Mouse (Mus musculus): ENCODE data around the gene Rbms3.

Rbms3 gene

GRCm38 (mm10) chr9:117252411-117252861 is 377.3 kb downstream of the Rbms3 start:
- no peak for DNase-seq (ENCODE audit: low read depth, low spot score)

GRCm38 (mm10) chr9:117251521-117252368 is 378.0 kb downstream of the Rbms3 start:
- no peak for DNase-seq (ENCODE audit: low read depth, low spot score)

- DNase-seq (ENCODE audit: low read depth, low spot score), result no peak
Measured at GRCm38 (mm10) chr9:117250831-117251165, 378.9 kb downstream of the Rbms3 start.

DNA sequence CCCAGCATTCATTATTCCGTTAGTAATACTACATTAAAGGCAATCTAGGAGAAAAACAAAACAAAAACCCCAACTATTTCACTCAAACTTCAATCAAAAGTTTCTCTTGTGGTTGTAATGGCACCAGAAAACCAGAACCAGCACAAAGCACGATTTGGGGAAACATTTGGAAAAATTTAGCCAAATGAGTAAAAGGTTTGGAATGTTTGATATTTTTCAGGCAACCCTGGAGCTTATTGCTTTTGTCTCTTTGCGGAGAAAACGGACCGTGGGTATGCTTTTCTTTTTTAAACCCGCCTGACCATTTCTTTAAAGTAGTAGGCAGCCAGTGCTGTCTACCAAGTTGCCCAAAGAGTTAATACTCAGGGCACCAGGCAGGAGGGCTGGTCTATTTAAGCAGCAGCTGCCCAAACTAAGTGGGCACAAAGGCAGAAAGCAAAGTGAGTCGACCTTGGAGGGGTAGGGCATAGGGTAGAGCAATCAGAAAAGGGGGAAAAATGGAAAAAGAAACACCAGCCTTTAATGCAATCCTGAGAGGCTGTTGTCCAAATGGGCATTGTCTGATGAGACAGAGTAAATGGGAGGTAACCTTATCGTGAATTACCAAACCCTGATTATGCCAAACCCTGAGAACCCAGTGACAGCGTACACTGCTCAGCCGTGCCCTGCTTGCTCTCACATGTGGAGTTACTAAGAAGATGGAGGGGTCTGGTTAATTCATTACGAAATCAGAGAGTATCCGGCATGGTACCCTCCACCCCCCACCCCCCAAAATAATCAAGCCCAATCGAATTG is 379.5 kb downstream of the Rbms3 start:
- DNase-seq (ENCODE audit: low read depth, low spot score), result no peak

- no peak for DNase-seq (ENCODE audit: low read depth, low spot score)
Measured at GRCm38 (mm10) chr9:117247311-117247980, 382.3 kb downstream of the Rbms3 start.

DNA sequence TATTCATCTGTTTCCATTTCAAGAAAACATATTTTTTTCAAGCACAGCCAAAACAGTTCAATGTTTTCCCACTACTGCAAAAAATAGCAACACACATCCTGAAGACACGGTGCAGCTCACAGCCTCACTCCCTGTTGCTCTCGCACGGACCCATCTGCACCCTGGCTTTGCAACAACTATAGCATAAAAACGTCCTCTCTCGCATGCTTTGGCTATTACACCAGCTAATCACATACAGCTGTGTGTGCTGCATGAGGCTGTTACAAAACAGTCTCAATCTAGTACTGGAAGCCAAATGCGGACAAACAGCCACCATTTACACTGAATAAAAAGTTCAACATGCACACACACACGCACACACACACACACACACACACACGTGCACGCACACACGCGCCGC is 383.5 kb downstream of the Rbms3 start:
- DNase-seq (ENCODE audit: low read depth, low spot score), result no peak

DNA sequence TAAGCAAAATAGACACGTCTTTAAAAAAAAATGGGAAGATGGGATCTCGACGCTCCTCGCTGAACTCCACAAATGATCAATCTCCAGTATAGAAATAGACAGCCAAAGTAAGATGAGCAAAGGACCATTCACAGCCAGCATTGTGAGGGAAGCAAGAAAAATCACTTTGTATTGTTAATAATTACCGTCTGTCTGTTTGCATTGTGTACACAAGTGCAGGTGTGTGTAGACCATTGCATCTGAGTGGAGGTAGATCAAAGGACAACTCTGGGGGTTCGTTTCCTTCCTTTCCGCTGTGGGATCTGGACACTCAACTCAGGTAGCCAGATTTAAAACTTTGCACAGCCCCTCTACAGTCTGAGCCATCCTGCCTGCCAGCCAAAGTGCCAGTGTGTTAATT is 386.3 kb downstream of the Rbms3 start:
- DNase-seq (ENCODE audit: low read depth, low spot score), result no peak

DNA sequence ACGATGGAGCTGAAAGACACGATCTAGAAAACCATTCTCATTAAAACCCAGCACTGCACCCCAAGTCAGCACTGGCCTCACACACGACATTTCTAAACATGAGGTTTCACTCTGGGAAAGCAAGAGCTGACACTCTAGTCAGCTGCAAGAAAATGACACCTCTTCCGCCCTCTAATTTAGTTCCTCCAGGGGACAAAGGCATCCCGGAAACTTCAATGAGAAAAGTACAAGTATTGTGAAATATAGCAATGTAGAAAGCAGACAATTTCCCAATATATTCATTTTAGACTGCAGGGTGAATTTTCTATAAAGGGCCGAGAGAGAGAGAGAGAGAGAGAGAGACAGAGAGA is 395.0 kb downstream of the Rbms3 start:
- no peak for DNase-seq (ENCODE audit: low read depth, low spot score)

GRCm38 (mm10) chr9:117234065-117234725 is 395.5 kb downstream of the Rbms3 start:
- no peak for DNase-seq (ENCODE audit: low read depth, low spot score)

DNA sequence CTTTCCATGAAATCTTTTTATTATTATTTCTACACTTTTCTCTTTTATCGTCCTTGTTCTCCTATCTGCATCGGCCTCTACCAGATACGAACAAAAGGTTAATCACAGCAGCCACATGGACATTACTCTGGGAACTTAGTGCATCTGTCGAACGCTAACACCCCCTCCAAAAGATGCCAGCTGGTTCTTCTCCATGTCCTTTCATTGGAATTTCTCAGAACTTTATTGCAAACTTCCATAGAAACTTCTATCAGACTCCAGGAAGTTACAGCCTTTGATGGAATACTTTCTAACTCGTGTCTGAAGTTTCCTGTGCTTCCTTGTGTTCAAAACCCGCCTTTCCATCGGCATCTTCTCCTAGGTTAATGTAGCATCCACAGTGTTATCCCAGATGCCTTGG is 407.0 kb downstream of the Rbms3 start:
- DNase-seq (ENCODE audit: low read depth, low spot score), result no peak

DNA sequence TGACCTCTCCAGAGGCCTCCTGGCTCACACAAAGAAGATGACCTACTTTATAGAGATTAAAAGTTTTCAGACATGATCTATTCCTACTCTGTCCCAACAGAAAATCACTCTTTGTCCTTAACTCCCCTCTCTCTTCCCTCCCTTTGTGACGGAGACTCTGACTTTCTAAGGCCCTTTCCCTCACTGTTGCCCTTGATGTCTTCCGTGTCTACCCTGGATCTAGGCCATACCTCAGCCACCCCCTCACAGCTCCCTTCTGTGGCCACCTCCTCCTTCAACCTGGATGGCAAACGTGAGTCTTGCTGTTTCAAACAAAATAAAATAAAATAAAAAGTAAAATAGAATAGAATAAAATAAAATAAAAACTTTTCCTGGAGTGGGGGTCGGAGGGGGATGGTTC is 408.2 kb downstream of the Rbms3 start:
- DNase-seq (ENCODE audit: low read depth, low spot score), result no peak

DNA sequence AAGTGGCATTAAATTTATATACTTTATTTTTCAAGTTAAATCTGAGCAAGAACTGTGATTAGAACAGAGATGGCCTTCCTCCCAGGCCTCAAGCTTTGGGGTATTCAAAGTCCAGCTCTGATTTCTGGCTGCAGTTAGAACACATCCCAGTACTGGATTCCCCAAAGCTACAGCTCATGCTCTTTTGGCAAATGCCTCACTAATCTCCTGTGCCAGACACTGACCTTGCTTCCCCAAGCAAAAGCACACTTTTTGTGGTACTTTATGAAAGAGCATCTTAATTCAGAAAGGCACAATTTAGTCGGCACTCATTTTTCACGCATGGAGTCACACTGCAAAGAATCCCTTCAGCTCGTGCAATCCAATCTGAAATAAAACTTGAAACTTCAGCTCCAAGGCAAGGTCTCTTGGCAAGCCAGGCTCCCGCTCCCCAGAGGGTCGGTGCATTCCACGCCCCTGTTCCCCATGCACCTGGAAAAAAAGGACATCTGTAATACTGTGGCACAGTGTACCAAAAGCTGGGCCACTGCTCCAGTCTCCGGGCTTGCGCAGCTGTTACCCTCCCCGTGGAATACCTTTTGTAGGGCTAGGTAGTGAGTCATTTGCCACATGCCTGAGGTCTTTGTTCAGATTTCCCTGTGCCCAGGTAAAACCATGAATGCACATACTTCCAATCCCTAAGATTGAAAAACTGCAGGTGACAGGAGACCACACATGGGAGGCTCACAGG is 413.5 kb downstream of the Rbms3 start:
- no peak for DNase-seq (ENCODE audit: low read depth, low spot score)

- no peak for DNase-seq (ENCODE audit: low read depth, low spot score)
Measured at GRCm38 (mm10) chr9:117212023-117212422, 417.7 kb downstream of the Rbms3 start.

DNA sequence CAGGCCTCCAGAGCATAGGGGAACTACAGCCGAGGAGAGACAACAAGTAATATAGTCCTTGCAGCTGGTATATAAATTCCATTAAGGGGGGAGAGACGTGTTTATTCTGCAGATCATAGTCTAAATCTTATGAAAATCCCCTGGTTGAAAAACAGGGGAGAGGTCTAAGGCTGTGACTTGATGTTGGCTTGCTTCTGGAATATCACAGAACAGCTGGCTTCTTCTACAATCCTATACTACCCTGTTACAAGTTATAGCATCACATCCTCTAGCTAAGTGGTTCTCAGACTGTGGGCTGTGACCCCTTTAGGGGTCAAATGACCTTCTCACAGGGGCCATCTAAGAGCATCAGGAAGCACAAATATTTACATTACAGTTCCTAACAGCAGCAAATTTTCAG is 419.4 kb downstream of the Rbms3 start:
- no peak for DNase-seq (ENCODE audit: low read depth, low spot score)

DNA sequence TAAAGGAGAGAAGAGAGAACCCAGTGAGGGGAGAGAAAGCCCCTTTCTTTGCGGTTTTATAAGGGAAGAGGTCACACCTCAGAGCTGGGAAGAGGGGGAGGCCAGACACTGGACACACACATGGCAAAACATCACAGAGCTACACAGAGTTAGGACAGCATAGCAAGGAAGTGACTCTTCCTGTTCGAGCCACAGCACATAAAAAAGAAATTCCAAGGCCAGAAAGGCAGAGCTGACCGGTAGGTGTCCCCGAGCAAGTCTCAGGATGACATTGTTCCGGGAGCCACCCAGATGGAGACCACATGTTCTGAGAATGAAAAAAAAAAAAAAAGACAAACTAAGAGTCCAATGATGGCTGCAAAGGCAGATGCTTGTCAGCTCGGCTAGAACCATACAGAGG is 424.3 kb downstream of the Rbms3 start:
- DNase-seq (ENCODE audit: low read depth, low spot score), result no peak

DNA sequence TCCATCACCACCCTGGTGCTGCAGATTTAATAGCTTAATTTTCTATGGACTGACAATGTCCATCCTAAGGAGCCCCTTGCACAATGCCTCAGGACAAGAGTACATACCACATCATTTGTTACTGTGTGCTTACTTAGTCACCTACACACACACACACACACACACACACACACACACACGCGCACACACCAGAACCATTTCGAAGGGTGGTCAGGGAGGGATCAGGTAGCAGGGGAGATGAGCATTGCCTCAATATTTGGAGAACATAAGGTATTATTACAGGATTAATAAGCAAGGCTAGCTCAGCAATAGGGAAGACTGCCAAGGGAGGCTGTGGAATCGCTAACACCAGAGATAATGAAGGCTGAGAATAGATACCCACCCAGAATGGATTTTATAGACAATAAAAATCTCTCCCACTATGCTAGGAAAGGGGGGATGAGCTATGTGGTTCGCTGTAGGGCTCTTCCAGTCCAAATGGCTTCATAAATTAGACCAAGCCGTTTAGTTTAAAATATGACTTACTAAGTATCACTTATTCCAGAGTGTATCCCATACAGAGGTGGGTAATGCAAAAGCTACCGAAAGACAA is 429.6 kb downstream of the Rbms3 start:
- no peak for DNase-seq (ENCODE audit: low read depth, low spot score)

GRCm38 (mm10) chr9:117197531-117197930 is 432.2 kb downstream of the Rbms3 start:
- DNase-seq (ENCODE audit: low read depth, low spot score), result no peak

GRCm38 (mm10) chr9:117192565-117193540 is 436.9 kb downstream of the Rbms3 start:
- DNase-seq (ENCODE audit: low read depth, low spot score), result no peak

- no peak for DNase-seq (ENCODE audit: low read depth, low spot score)
Measured at GRCm38 (mm10) chr9:117192093-117192492, 437.6 kb downstream of the Rbms3 start.

GRCm38 (mm10) chr9:117188406-117188805 is 441.3 kb downstream of the Rbms3 start:
- DNase-seq (ENCODE audit: low read depth, low spot score), result no peak

All from A20 (cell line).